Mouse (Mus musculus) myocyte (in vitro differentiated cells): Measurements from ENCODE around the gene Slc40a1.

Experiments used
- CEBPB ChIP-seq: IDR thresholded peaks from 2 replicates; pipeline ENCODE4 v1.6.1; 2011; ENCODE audit warnings: mild to moderate bottlenecking, moderate library complexity; ENCODE audit not compliant: poor library complexity, insufficient read depth, severe bottlenecking
- POLR2A ChIP-seq: IDR thresholded peaks from one replicate; pipeline ENCODE4 v1.6.1; 2011; ENCODE audit warnings: low read depth, mild to moderate bottlenecking, control low read depth, moderate library complexity; ENCODE audit not compliant: insufficient read length
- TCF12 ChIP-seq: IDR thresholded peaks from one replicate; pipeline ENCODE4 v1.6.1; 2011; ENCODE audit warnings: mild to moderate bottlenecking, control low read depth; ENCODE audit not compliant: poor library complexity, insufficient read depth, severe bottlenecking

DNA sequence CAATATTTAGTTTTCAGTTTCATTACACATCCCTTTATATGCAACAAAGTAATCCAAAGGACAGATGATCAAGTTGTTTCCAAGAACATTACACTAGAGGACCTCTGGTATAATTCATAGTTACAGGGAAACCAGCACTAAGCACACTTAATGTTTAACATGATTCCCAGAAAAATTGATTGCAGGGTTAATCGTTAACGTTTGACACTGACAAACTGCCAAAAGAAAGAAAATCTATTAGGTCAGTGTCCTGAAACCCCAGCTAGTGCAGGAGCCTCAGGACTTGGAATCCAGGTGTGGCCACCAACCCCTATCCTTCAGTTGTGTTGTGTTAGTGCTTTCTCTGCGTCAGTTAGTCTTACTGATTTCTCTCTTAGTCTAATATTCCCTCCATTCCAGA lies 5.6 kb downstream of the Slc40a1 start:
- TF ChIP-seq CEBPB (no peak), POLR2A (no peak), TCF12 (no peak)
